Mouse (Mus musculus): ENCODE data around the gene Olfr324.

Gene Olfr324

GRCm38 (mm10) chr11:58634878-58635277, 40.0 kb downstream of the Olfr324 start:
- DNase-seq (ENCODE audit: low spot score) = no peak

- DNase-seq (ENCODE audit: low spot score) = peak; percentile 50
These were observed 41.6 kb downstream of the Olfr324 start for GRCm38 (mm10) chr11:58636376-58636977.

GRCm38 (mm10) chr11:58638176-58638701, 43.3 kb downstream of the Olfr324 start:
- peak; percentile 10 for DNase-seq (ENCODE audit: low spot score)

- peak; percentile 28 for DNase-seq (ENCODE audit: low spot score)
These were observed 45.5 kb downstream of the Olfr324 start, which contains the start of gene Trim58 for GRCm38 (mm10) chr11:58640272-58640867. Trim58 (plus strand) TSS chr11:58640465.

DNA sequence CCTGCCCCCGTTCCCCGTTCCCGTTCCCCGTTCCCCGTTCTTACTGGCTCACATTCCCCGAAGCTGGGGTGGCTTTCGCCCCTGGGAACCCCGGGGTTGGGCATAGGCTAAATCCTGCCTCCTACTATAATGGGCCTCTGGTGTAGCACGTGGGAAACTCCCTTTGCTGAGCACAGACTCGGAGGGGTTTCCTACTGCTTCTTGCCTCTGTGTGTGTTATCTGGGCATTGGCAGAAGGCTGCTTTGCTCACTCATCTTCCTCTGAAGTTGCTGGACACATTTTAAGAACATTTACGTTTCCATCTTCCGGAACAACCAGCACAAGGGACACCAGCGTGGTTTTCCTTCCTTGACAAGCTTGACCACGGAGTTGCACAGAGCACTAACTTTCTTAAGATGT, 46.1 kb downstream of the Olfr324 start:
- DNase-seq (ENCODE audit: low spot score) = no peak

DNA sequence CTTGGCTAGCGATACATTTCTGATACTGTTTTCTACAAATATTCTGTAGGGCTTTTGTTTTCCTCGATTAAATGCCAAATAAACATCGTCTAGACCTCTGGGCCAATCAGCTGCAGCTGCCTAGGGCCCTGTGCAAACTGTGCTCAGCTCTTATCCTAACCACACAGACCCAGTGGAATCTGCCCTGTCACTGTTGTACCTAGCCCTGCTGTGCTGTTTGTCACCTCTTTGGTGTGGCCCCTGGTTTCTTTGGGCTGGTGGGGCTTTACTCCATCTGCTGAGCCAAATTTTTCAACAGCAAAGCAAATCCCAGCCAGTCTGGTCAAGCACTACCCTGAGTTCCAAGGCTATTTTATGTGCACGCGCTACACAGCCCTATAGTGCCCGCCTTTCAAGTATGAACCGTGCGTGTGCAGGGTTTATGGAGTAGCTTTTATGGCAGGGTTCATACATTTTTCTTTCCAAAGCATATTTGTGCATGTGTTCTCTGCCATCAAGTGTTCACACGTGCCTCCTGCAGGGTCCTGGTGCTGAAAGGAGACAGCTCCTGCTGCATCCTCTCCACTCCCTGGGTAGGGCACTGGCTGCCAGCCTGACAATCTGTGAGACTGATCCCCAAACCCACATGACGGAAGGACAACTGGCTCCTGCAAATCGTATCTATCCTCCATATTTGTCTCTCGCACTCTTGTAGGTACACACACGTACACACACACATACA, 46.9 kb downstream of the Olfr324 start:
- DNase-seq (ENCODE audit: low spot score) = no peak

DNA sequence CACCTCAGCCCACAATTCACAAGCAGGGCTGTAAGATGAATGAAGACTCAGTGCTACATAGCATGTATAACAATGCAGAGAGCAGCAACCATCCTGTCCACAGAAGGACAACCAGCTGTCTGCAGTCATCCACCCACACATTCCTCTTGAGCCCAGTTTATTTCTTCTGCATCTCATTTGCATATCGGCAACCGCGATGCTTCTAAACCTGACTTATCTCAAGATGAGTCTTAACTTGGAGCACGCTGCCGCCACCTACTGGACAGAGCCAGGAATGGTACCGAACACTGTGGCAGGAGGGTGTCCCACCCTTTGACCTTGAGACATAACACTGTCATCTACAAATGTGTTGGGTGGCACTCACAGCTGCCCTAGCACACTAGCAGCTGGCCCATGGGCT, 48.4 kb downstream of the Olfr324 start:
- peak; percentile 17 for DNase-seq (ENCODE audit: low spot score)

All from ovary, postnatal 36 days (tissue).